Mouse (Mus musculus) erythroid progenitor cell, adult 5-6 weeks (primary cell): ENCODE data around the gene Rab5b. TPM values are rescaled to one million over a fixed set of nuclear protein-coding genes. Genes with fewer than 3 reads are reported as not detected.
"Not testable (repeated sequence)": the region's sequence is repeated elsewhere in the genome, so short reads cannot be mapped to it uniquely, and the experiment has no call there.

Experiments used
- ATAC-seq: replicated peaks from 2 replicates; pipeline ENCODE4 v1.8.0; 2016; ENCODE audit warnings: moderate number of reproducible peaks, mild to moderate bottlenecking, moderate TSS enrichment, inconsistent platforms; ENCODE audit not compliant: poor library complexity, low FRiP score, severe bottlenecking
- total RNA-seq, 2 experiments: library from RNA; stranded (forward) in 1 of 2; stranded (reverse) in 1 of 2; fragments of 150-400 nt in 1 of 2; fragments of 186-747, 209-891 nt in 1 of 2; gene quantifications; 2 replicates each; pipeline versions ENCODE4 v1.2.3 to v1.2.4; 2015 to 2017; ENCODE audit warnings: low replicate concordance in 2 of 2

Rab5b gene
- 30.6 and 54.1 TPM in 2 replicates for total RNA-seq (2015; ENCODE audit: low replicate concordance)
- 37.7 and 46.8 TPM in 2 replicates for total RNA-seq (2017; ENCODE audit: low replicate concordance)

- ATAC-seq, result peak; percentile 95
Observed at GRCm38 (mm10) chr10:128695992-128696807, at the start of gene Rab5b. Rab5b (minus strand) TSS chr10:128696264.

GRCm38 (mm10) chr10:128744680-128745601 lies 48.9 kb upstream of the Rab5b start, which contains the start of gene Dgka:
Dgka (minus strand) TSS chr10:128744855.
- no peak for ATAC-seq

- ATAC-seq, result no peak
Observed at GRCm38 (mm10) chr10:128744211-128744610, 48.1 kb upstream of the Rab5b start.

GRCm38 (mm10) chr10:128743791-128744191 lies 47.7 kb upstream of the Rab5b start:
- ATAC-seq, result no peak

- ATAC-seq, result no peak
Observed at GRCm38 (mm10) chr10:128743235-128743634, 47.2 kb upstream of the Rab5b start.

GRCm38 (mm10) chr10:128742616-128743015 lies 46.6 kb upstream of the Rab5b start:
- ATAC-seq, result no peak

GRCm38 (mm10) chr10:128740296-128740695 lies 44.2 kb upstream of the Rab5b start:
- ATAC-seq, result no peak

GRCm38 (mm10) chr10:128737435-128737834 lies 41.4 kb upstream of the Rab5b start:
- ATAC-seq, result no peak

GRCm38 (mm10) chr10:128731992-128732391 lies 35.9 kb upstream of the Rab5b start:
- no peak for ATAC-seq

GRCm38 (mm10) chr10:128731002-128731433 lies 35.0 kb upstream of the Rab5b start:
- peak; percentile 74 for ATAC-seq

GRCm38 (mm10) chr10:128728059-128728458 lies 32.0 kb upstream of the Rab5b start:
- 0 out of 2 replicates have a peak, but pooled peaks have one; percentile 28 for ATAC-seq

GRCm38 (mm10) chr10:128725466-128725865 lies 29.4 kb upstream of the Rab5b start:
- not testable (repeated sequence) for ATAC-seq

- ATAC-seq, result 0 out of 2 replicates have a peak, but pooled peaks have one; percentile 10
Observed at GRCm38 (mm10) chr10:128715559-128716537, 19.8 kb upstream of the Rab5b start.

GRCm38 (mm10) chr10:128711318-128711717 lies 15.3 kb upstream of the Rab5b start:
- not testable (repeated sequence) for ATAC-seq

GRCm38 (mm10) chr10:128705317-128705693 lies 9.2 kb upstream of the Rab5b start:
- peak; percentile 27 for ATAC-seq

- ATAC-seq, result peak; percentile 95
Observed at GRCm38 (mm10) chr10:128704491-128705316, 8.6 kb upstream of the Rab5b start, which contains the start of gene Cdk2. Cdk2 (minus strand) TSS chr10:128705031.

GRCm38 (mm10) chr10:128703895-128704294 lies 7.8 kb upstream of the Rab5b start, which contains the start of gene Pmel:
Pmel (plus strand) TSS chr10:128704195.
- peak; percentile 9; the same call in 1 of the 2 replicates for ATAC-seq
